Mouse (Mus musculus) adrenal gland, postnatal 14 days (tissue): ENCODE data around the gene Dlgap5. TPM values are rescaled to one million over a fixed set of nuclear protein-coding genes. Genes with fewer than 3 reads are reported as not detected.

Source experiments
- DNase-seq: peaks from one replicate; pipeline ENCODE4 v3.0.0; 2021; ENCODE audit warnings: mixed read lengths
- total RNA-seq: library from RNA; stranded (reverse); gene quantifications from 2 replicates; pipeline ENCODE4 v1.2.3, GENCODE M21; 2021

Gene Dlgap5
- total RNA-seq, 1 experiment from 2014 or later, result 11.4 TPM

GRCm38 (mm10) chr14:47352272-47352671 is 65.9 kb downstream of the Dlgap5 start:
- no peak for DNase-seq

GRCm38 (mm10) chr14:47350974-47351373 is 67.2 kb downstream of the Dlgap5 start:
- no peak for DNase-seq

- no peak for DNase-seq
These were observed 71.5 kb downstream of the Dlgap5 start for GRCm38 (mm10) chr14:47346715-47347114.

GRCm38 (mm10) chr14:47341811-47342291 is 76.4 kb downstream of the Dlgap5 start:
- DNase-seq, result no peak

GRCm38 (mm10) chr14:47340231-47340925 is 77.8 kb downstream of the Dlgap5 start:
- peak; percentile 43 for DNase-seq

Other genes with a start within 250 kb of the Dlgap5 start
- 42.0 and 51.3 TPM in 2 replicates for gene Gch1, start 229.0 kb downstream of the Dlgap5 start, total RNA-seq
- gene Wdhd1, start 141.6 kb downstream of the Dlgap5 start, total RNA-seq, result 7.1 and 9.8 TPM in 2 replicates
- 22.7 and 24.2 TPM in 2 replicates for gene Socs4, start 141.5 kb downstream of the Dlgap5 start, total RNA-seq
- 74.8 and 78.9 TPM in 2 replicates for gene Mapk1ip1l, start 120.1 kb downstream of the Dlgap5 start, total RNA-seq
- 7.9 and 9.9 TPM in 2 replicates for gene Lgals3, start 50.7 kb downstream of the Dlgap5 start, total RNA-seq
- 21.3 and 27.8 TPM in 2 replicates for gene Fbxo34, start 32.0 kb upstream of the Dlgap5 start, total RNA-seq
- 12.3 and 14.0 TPM in 2 replicates for gene Atg14, start 152.2 kb upstream of the Dlgap5 start, total RNA-seq
- 53.5 and 67.5 TPM in 2 replicates for gene Ktn1, start 230.0 kb upstream of the Dlgap5 start, total RNA-seq